ENCODE assay signal across 20 mouse cellular contexts in the genomic region with DNA sequence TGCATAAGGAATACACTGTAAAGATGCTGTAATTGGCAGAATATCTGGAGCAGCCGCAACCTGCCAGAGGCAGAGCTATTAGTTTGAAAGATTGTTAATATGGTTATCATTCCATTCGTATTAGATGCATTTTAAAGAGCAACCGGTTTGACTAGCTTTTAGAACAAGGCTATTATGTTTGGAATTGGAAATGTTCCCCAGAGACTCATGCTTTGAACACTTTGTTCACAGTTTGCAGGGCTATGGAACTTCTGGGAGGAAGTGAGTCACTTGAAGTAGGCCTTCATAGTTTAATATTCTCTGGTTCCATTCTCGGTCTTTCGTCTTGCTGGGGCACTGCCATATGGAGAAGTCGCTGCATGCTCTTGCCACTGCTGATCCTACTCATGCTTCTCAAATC.
DNase-seq lines count a peak whose midpoint lies in the region; ATAC-seq lines count a peak whose summit lies in the region.
"Had no signal": no experiment of that assay in that cellular context is flagged by ENCODE, and none has a peak within 500 bp of the region (broad histone marks: within the 10 kb centered on the region; RNA-seq: fewer than 3 reads in every experiment).

No protein-coding gene starts in this region.

- no peaks in the 10 kb centered on the region for H3K27me3 ChIP-seq in embryonic facial prominence, embryonic 14.5 days (replicated peaks; ENCODE audit: control insufficient read depth, insufficient read depth, low read length)
- no peaks in the 10 kb centered on the region for H3K27me3 ChIP-seq in embryonic facial prominence, embryonic 10.5 days (replicated peaks; ENCODE audit: low read depth, poor library complexity, severe bottlenecking)
- H3K27me3 ChIP-seq in midbrain, embryonic 14.5 days (ENCODE audit: control insufficient read depth, insufficient read depth, low read length): no peaks in the 10 kb centered on the region
- no peaks in the 10 kb centered on the region for H3K27me3 ChIP-seq in midbrain, embryonic 10.5 days (ENCODE audit: low read depth, poor library complexity, severe bottlenecking)
- H3K27me3 ChIP-seq: embryonic facial prominence, embryonic 12.5 days; hindbrain, embryonic 13.5 days; neural tube, embryonic 15.5 days had no signal

- intact Hi-C loops in heart, postnatal 36 days (cut with DNase I): no loop called here

- H3K36me3 ChIP-seq in embryonic facial prominence, embryonic 14.5 days (ENCODE audit: control insufficient read depth, insufficient read depth, low read length): no peaks in the 10 kb centered on the region
- no peaks in the 10 kb centered on the region for H3K36me3 ChIP-seq in embryonic facial prominence, embryonic 10.5 days (replicated peaks)
- no peaks in the 10 kb centered on the region for H3K36me3 ChIP-seq in midbrain, embryonic 14.5 days (ENCODE audit: control insufficient read depth, insufficient read depth, low read length)
- no peaks in the 10 kb centered on the region for H3K36me3 ChIP-seq in midbrain, embryonic 10.5 days
- H3K36me3 ChIP-seq: embryonic facial prominence, embryonic 12.5 days; hindbrain, embryonic 13.5 days; neural tube, embryonic 15.5 days had no signal

- no peaks in the 10 kb centered on the region for H3K9me3 ChIP-seq in embryonic facial prominence, embryonic 14.5 days (ENCODE audit: control insufficient read depth, low read length)
- H3K9me3 ChIP-seq in embryonic facial prominence, embryonic 10.5 days: no peaks in the 10 kb centered on the region
- no peaks in the 10 kb centered on the region for H3K9me3 ChIP-seq in midbrain, embryonic 14.5 days (ENCODE audit: control insufficient read depth, low read length)
- H3K9me3 ChIP-seq in midbrain, embryonic 10.5 days (replicated peaks): no peaks in the 10 kb centered on the region
- H3K9me3 ChIP-seq: embryonic facial prominence, embryonic 12.5 days; hindbrain, embryonic 13.5 days; neural tube, embryonic 15.5 days had no signal

- H3K9ac ChIP-seq in embryonic facial prominence, embryonic 14.5 days (ENCODE audit: low read depth, low read length): no peak overlapping the region
- no peak overlapping the region for H3K9ac ChIP-seq in midbrain, embryonic 14.5 days (replicated peaks; ENCODE audit: low read length)
- H3K9ac ChIP-seq: embryonic facial prominence, embryonic 12.5 days; hindbrain, embryonic 13.5 days; neural tube, embryonic 15.5 days had no signal

- DNase-seq in embryonic facial prominence, embryonic 14.5 days (ENCODE audit: low spot score): peak; percentile 54
- no peak for DNase-seq in embryonic facial prominence, embryonic 10.5 days (ENCODE audit: low spot score)
- peak; percentile 49 to 69 for DNase-seq in heart, adult 18-20 months
- DNase-seq in heart, postnatal 36 days: no peak
- DNase-seq in midbrain, embryonic 14.5 days: peak; percentile 27
- no peak for DNase-seq in midbrain, embryonic 10.5 days (ENCODE audit: low spot score)
- no peak for DNase-seq in kidney, adult 18-20 months
- DNase-seq in layer of hippocampus, postnatal 25 days (ENCODE audit: extremely low spot score in 1 of 2, low spot score in 1 of 2): no peak
- DNase-seq: adrenal gland, postnatal 14 days; cerebellum, adult 11-12 months; cerebellum, postnatal 10 days; kidney, adult 8-10 months; kidney, postnatal 10 days; left cerebral cortex, postnatal 4 days; lung, postnatal 4 days had no signal

- no peak for ATAC-seq in embryonic facial prominence, embryonic 14.5 days (ENCODE audit: low read depth)
- ATAC-seq in midbrain, embryonic 14.5 days (ENCODE audit: low FRiP score, low TSS enrichment): no peak
- ATAC-seq: forebrain, embryonic 14.5 days; inflammation-experienced regulatory T-cells, adult 6 months had no signal

- no peak overlapping the region for H3K4me3 ChIP-seq in embryonic facial prominence, embryonic 14.5 days (ENCODE audit: low read depth, low read length)
- no peak overlapping the region for H3K4me3 ChIP-seq in embryonic facial prominence, embryonic 10.5 days
- H3K4me3 ChIP-seq in midbrain, embryonic 14.5 days (replicated peaks; ENCODE audit: low read depth, low read length): no peak overlapping the region
- no peak overlapping the region for H3K4me3 ChIP-seq in midbrain, embryonic 10.5 days
- H3K4me3 ChIP-seq: embryonic facial prominence, embryonic 12.5 days; hindbrain, embryonic 13.5 days; neural tube, embryonic 15.5 days had no signal

- H3K4me1 ChIP-seq in embryonic facial prominence, embryonic 14.5 days (ENCODE audit: control insufficient read depth, insufficient read depth, low read length): no peaks in the 10 kb centered on the region
- peaks cover 10% of the 10 kb centered on the region for H3K4me1 ChIP-seq in embryonic facial prominence, embryonic 10.5 days
- no peaks in the 10 kb centered on the region for H3K4me1 ChIP-seq in midbrain, embryonic 14.5 days (ENCODE audit: control insufficient read depth, insufficient read depth, low read length)
- no peaks in the 10 kb centered on the region for H3K4me1 ChIP-seq in midbrain, embryonic 10.5 days
- H3K4me1 ChIP-seq: hindbrain, embryonic 13.5 days; neural tube, embryonic 15.5 days had no signal

- WGBS in embryonic facial prominence, embryonic 14.5 days: 72% methylated on average over 6 of the region's 6 CpGs
- 90% methylated on average over 6 of the region's 6 CpGs for WGBS in embryonic facial prominence, embryonic 10.5 days
- 77% methylated on average over 6 of the region's 6 CpGs for WGBS in midbrain, embryonic 14.5 days
- WGBS in midbrain, embryonic 10.5 days: 95% methylated on average over 6 of the region's 6 CpGs

- H3K27ac ChIP-seq in embryonic facial prominence, embryonic 14.5 days (replicated peaks; ENCODE audit: low read depth, low read length): no peak overlapping the region
- H3K27ac ChIP-seq in embryonic facial prominence, embryonic 10.5 days (replicated peaks): no peak overlapping the region
- H3K27ac ChIP-seq in midbrain, embryonic 14.5 days (replicated peaks; ENCODE audit: low read depth, low read length): no peak overlapping the region
- H3K27ac ChIP-seq in midbrain, embryonic 10.5 days (replicated peaks): no peak overlapping the region
- H3K27ac ChIP-seq: embryonic facial prominence, embryonic 12.5 days; hindbrain, embryonic 13.5 days; neural tube, embryonic 15.5 days had no signal

- H3K4me2 ChIP-seq in embryonic facial prominence, embryonic 14.5 days (ENCODE audit: low read depth, low read length): no peak overlapping the region
- no peak overlapping the region for H3K4me2 ChIP-seq in midbrain, embryonic 14.5 days (ENCODE audit: low read length)
- H3K4me2 ChIP-seq: embryonic facial prominence, embryonic 12.5 days; hindbrain, embryonic 13.5 days; neural tube, embryonic 15.5 days had no signal

Comparison
In these comparisons a context has a peak if more than half of its experiments do, and no peak if none do; other contexts are left out.
1. DNase-seq: peak in embryonic facial prominence, embryonic 14.5 days (single experiment), heart, adult 18-20 months (2 of 2) and midbrain, embryonic 14.5 days (single experiment); none in embryonic facial prominence, embryonic 10.5 days (single experiment), heart, postnatal 36 days (0 of 2), midbrain, embryonic 10.5 days (single experiment), kidney, adult 18-20 months (single experiment) and layer of hippocampus, postnatal 25 days (0 of 2).